Mouse (Mus musculus) adrenal gland, adult 10 weeks (tissue): Measurements from ENCODE around the gene Kcne3. TPM values are rescaled to one million over a fixed set of nuclear protein-coding genes. Genes with fewer than 3 reads are reported as not detected.

Experiments used
- polyA plus RNA-seq: library from polyadenylated mRNA; stranded (reverse); fragments of 350-450 nt; fragmentation: Illumina TruSeq; extraction: RNeasy Lipid Tissue Mini Kit (QIAGEN cat#74804); gene quantifications from one replicate; pipeline ENCODE4 v1.2.3, GENCODE M21; 2014; ENCODE audit warnings: low read depth, low replicate concordance

Kcne3 gene
- polyA plus RNA-seq: 2.2 TPM

DNA sequence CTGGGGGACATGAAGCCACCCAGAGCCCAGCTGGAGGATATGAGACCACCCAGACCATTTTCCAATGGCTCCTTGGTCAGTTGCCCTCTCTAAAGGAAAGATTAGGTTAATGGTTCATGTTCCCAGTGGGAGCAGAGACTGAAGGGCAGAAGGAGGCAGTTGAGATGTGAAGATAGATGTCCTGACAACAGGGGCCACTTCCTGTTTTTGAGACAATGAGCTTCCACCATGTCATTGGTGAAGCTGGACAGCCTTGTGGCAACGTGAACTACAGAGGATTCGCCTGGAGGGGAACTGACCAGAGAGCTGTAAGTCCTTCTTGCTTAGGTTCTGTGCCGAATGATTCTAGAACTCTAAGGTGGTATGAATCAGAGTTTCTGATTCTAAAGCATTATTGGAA, at the start of gene Kcne3:
Kcne3 (plus strand) TSS at position 234 of the 400 bp plus-strand sequence.

DNA sequence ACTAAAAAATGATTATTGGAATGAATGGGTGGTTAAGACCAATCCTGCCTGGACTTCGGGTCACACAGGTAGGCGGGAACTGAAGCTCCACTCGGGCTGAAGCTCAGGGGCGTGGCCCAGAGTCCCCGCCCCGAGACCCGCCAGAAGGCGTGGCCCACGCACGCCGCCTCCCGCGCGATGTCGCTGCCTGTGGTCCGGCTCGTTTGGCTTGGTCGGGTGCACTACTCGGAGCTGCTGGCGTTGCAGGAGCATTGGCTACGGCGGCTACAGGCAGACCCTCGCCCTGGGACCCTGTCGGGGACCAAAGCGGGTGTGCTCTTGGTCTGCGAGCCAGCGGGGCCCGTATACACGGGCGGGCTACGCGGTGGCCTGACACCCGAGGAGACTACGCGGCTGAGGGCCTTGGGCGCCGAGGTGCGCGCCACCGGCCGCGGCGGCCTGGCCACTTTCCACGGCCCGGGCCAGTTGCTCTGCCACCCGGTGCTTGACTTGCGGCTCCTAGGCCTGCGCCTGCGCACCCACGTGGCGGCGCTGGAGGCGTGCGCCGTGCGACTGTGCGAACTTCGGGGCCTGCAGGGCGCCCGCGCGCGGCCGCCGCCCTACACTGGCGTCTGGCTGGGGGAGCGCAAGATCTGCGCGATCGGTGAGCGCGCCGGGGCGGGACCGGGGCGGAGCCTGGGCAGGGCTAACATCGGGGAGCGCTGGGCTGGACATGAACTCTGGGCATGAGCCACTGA, 17.0 kb upstream of the Kcne3 start, which contains the start of gene Lipt2:
Lipt2 (plus strand) TSS at position 173 of the 737 bp plus-strand sequence.

DNA sequence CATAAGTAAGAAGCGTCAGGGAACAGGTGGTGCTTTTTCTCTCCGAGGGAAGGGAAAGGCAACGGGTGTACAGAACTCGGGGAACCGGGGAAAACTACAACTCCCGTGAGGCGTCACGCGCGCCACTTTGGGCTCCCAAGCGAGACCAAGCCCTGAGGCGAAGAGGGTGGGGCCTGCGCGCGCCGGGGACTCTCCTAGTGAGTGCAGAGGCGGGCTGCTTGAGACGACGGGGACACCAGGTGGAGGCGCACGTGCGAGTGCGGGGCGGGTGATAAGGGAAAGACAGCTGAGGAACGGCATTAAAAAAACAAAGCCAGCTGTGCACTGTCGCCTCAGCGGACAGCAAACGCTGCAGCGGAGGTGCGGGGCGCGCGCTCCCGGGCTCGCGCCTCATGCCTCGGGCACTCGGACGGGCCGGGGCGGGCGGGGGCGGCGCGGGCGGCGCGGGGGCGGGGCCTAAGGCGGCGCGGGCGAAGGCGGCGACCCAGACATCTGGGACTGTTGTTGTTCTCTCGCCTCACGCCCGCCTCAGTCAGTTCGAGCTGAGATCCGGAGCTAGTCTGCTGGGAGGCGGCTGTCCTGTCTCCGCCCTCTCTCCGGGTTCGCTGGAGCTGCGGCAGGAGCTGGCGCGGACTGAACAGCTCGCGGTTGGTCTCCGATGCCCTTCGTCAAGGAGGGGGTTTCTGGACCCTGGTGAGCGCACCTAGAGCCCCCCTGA, 51.0 kb downstream of the Kcne3 start, which contains the start of gene Pgm2l1:
Pgm2l1 (plus strand) TSS at position 237 of the 718 bp plus-strand sequence.

Other genes with a start within 250 kb of the Kcne3 start
- gene Rnf169, start 196.1 kb upstream of the Kcne3 start, polyA plus RNA-seq: 11.3 TPM
- gene Chrdl2, start 170.3 kb upstream of the Kcne3 start, polyA plus RNA-seq: not detected
- 20.1 TPM for gene Pold3, start 54.9 kb upstream of the Kcne3 start, polyA plus RNA-seq
- 8.6 TPM for gene Lipt2, start 17.2 kb upstream of the Kcne3 start, polyA plus RNA-seq
- gene Pgm2l1, start 50.9 kb downstream of the Kcne3 start, polyA plus RNA-seq: 13.2 TPM
- gene P4ha3, start 109.0 kb downstream of the Kcne3 start, polyA plus RNA-seq: 0.41 TPM
- gene C2cd3, start 195.7 kb downstream of the Kcne3 start, polyA plus RNA-seq: 26.5 TPM
- 84.7 TPM for gene Ppme1, start 195.8 kb downstream of the Kcne3 start, polyA plus RNA-seq